Mouse (Mus musculus) c-Kit-positive CD71-positive TER-119-negative erythroid progenitor cells, embryonic 14.5 days (primary cell): ENCODE measurements around the gene Asb1.

Experiments
- DNase-seq: peaks from one replicate; pipeline ENCODE4 v3.0.0-alpha.2; 2013; ENCODE audit warnings: low read depth

Asb1 gene

DNA sequence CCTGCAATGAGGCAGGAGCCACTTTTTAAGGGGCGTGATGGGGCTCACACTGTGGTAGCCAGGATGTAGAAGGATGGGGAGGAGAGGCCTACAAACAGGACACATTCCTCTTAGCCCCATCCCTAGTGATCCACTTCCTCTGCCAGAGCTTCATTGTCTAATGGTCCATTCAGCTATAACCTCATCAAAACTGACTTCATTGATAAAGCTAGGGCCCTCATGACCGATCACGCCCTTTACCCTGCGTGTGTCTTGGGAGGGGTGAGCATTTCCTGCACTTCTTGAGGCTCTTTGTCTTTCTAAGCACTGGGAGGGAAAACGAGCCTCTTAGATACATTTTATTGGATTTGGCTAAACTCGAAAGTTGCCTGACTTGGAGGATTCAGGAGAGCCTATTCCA lies 66.8 kb downstream of the Asb1 start:
- no peak for DNase-seq
